Mouse (Mus musculus) MEL (cell line): ENCODE measurements around the gene Nop9. TPM values are rescaled to one million over a fixed set of nuclear protein-coding genes. Genes with fewer than 3 reads are reported as not detected.

Experiments used
- DNase-seq: peaks from one replicate; pipeline ENCODE4 v3.0.0; 2011; ENCODE audit warnings: low read depth, low spot score
- H3K27ac ChIP-seq: 2 replicates; pipeline ENCODE4 v1.5.1; 2012; ENCODE audit warnings: low read depth, mild to moderate bottlenecking, control low read depth, low read length, moderate library complexity; ENCODE audit not compliant: control insufficient read depth
- H3K27me3 ChIP-seq, 2 experiments: fragments of 150-350 bp in 1 of 2; sonication (generic) in 1 of 2; 2 replicates each; pipeline ENCODE4 v1.6.1; 2012; ENCODE audit warnings: low read length in 2 of 2, mild to moderate bottlenecking in 2 of 2, improper control_type of control experiment in 1 of 2, moderate library complexity in 1 of 2; ENCODE audit not compliant: insufficient read depth in 2 of 2, control insufficient read depth in 1 of 2
- H3K36me3 ChIP-seq, 2 experiments: 2 replicates each; pipeline ENCODE4 v1.6.1; 2012 to 2014; ENCODE audit warnings: low read length in 2 of 2, improper control_type of control experiment in 1 of 2, inconsistent platforms in 1 of 2, mild to moderate bottlenecking in 1 of 2; ENCODE audit not compliant: insufficient read depth in 2 of 2, control insufficient read depth in 1 of 2
- H3K4me1 ChIP-seq, 2 experiments: fragments of 150-350 bp in 1 of 2; sonication (generic) in 1 of 2; 2 replicates each; pipeline ENCODE4 v1.6.1; 2012; ENCODE audit warnings: low read length in 2 of 2, improper control_type of control experiment in 1 of 2, mild to moderate bottlenecking in 1 of 2; ENCODE audit not compliant: insufficient read depth in 2 of 2, control insufficient read depth in 1 of 2
- H3K4me3 ChIP-seq, 2 experiments: fragments of 150-350 bp in 1 of 2; sonication (generic) in 1 of 2; 2 replicates each; pipeline ENCODE4 v1.5.1; 2012; ENCODE audit warnings: low read depth in 2 of 2, low read length in 2 of 2, mild to moderate bottlenecking in 2 of 2, moderate library complexity in 2 of 2, control low read depth in 1 of 2, improper control_type of control experiment in 1 of 2; ENCODE audit not compliant: control insufficient read depth in 1 of 2, insufficient read depth in 1 of 2
- H3K79me2 ChIP-seq: 2 replicates; pipeline ENCODE4 v1.6.1; 2012; ENCODE audit warnings: mild to moderate bottlenecking, low read length, moderate library complexity; ENCODE audit not compliant: control insufficient read depth, poor library complexity, insufficient read depth
- H3K9ac ChIP-seq: 2 replicates; pipeline ENCODE4 v1.6.1; 2012; ENCODE audit warnings: low read depth, mild to moderate bottlenecking, control low read depth, low read length, moderate library complexity; ENCODE audit not compliant: control insufficient read depth, poor library complexity, severe bottlenecking
- H3K9me3 ChIP-seq: fragments of 150-350 bp; sonication (generic); replicated peaks from 2 replicates; pipeline ENCODE4 v1.6.1; 2012; ENCODE audit warnings: mild to moderate bottlenecking, low read length, improper control_type of control experiment, moderate library complexity; ENCODE audit not compliant: insufficient read depth
- CTCF ChIP-seq, 3 experiments: IDR thresholded peaks in 2 of 3; conservative IDR thresholded peaks in 1 of 3; 2 replicates each; pipeline ENCODE4 v1.5.1; 2011 to 2012; ENCODE audit warnings: low read length in 3 of 3, low read depth in 2 of 3, mild to moderate bottlenecking in 2 of 3, improper control_type of control experiment in 1 of 3, inconsistent platforms in 1 of 3, mixed read lengths in 1 of 3, moderate library complexity in 1 of 3; ENCODE audit not compliant: control insufficient read depth in 1 of 3, insufficient read depth in 1 of 3, poor library complexity in 1 of 3, severe bottlenecking in 1 of 3
- ELF1 ChIP-seq: IDR thresholded peaks from 2 replicates; pipeline ENCODE4 v1.6.1; 2014; ENCODE audit warnings: low read depth, mild to moderate bottlenecking, inconsistent platforms, low read length, improper control_type of control experiment, moderate library complexity
- ETS1 ChIP-seq: IDR thresholded peaks from 2 replicates; pipeline ENCODE4 v1.6.1; 2012; ENCODE audit warnings: low read depth, mild to moderate bottlenecking, inconsistent platforms, low read length, improper control_type of control experiment, moderate library complexity
- HCFC1 ChIP-seq: IDR thresholded peaks from 2 replicates; pipeline ENCODE4 v1.6.1; 2012; ENCODE audit warnings: low read depth, mild to moderate bottlenecking, inconsistent platforms, low read length, improper control_type of control experiment, moderate library complexity
- MAX ChIP-seq: IDR thresholded peaks from 2 replicates; pipeline ENCODE4 v1.6.1; 2011; ENCODE audit warnings: low read length, improper control_type of control experiment
- MAZ ChIP-seq: IDR thresholded peaks from 2 replicates; pipeline ENCODE4 v1.6.1; 2012; ENCODE audit warnings: low read depth, mild to moderate bottlenecking, inconsistent platforms, low read length, improper control_type of control experiment
- MEF2A ChIP-seq: IDR thresholded peaks from 2 replicates; pipeline ENCODE4 v1.6.1; 2014; ENCODE audit warnings: low read depth, mild to moderate bottlenecking, inconsistent platforms, low read length, improper control_type of control experiment; ENCODE audit not compliant: poor library complexity, insufficient replicate concordance, severe bottlenecking; ENCODE audit errors: extremely low read depth
- MXI1 ChIP-seq: IDR thresholded peaks from 2 replicates; pipeline ENCODE4 v1.6.1; 2011; ENCODE audit warnings: mild to moderate bottlenecking, low read depth, low read length, improper control_type of control experiment
- MYB ChIP-seq: IDR thresholded peaks from 2 replicates; pipeline ENCODE4 v1.6.1; 2011; ENCODE audit warnings: mild to moderate bottlenecking, low read depth, low read length, improper control_type of control experiment
- MYC ChIP-seq: IDR thresholded peaks from 2 replicates; pipeline ENCODE4 v1.6.1; 2011; ENCODE audit warnings: low read depth, mild to moderate bottlenecking, low read length, improper control_type of control experiment, moderate library complexity
- POLR2A ChIP-seq, 2 experiments: IDR thresholded peaks; 2 replicates each; pipeline ENCODE4 v1.6.1; 2011 to 2012; ENCODE audit warnings: low read length in 2 of 2, mild to moderate bottlenecking in 2 of 2, control low read depth in 1 of 2, improper control_type of control experiment in 1 of 2, low read depth in 1 of 2, moderate library complexity in 1 of 2; ENCODE audit not compliant: control insufficient read depth in 1 of 2, insufficient read depth in 1 of 2, poor library complexity in 1 of 2
- POLR2AphosphoS2 ChIP-seq: IDR thresholded peaks from 2 replicates; pipeline ENCODE4 v1.6.1; 2011; ENCODE audit warnings: low read length, improper control_type of control experiment
- POLR2AphosphoS5 ChIP-seq: IDR thresholded peaks from 2 replicates; pipeline ENCODE4 v1.6.1; 2012; ENCODE audit warnings: low read depth, borderline replicate concordance, mild to moderate bottlenecking, inconsistent platforms, low read length, moderate library complexity, mixed read lengths
- SMC3 ChIP-seq: IDR thresholded peaks from 2 replicates; pipeline ENCODE4 v1.6.1; 2011; ENCODE audit warnings: low read depth, low read length, improper control_type of control experiment
- TAL1 ChIP-seq: IDR thresholded peaks from 2 replicates; pipeline ENCODE4 v1.6.1; 2012; ENCODE audit warnings: mild to moderate bottlenecking, inconsistent platforms, low read length, moderate library complexity, mixed read lengths
- TBP ChIP-seq: IDR thresholded peaks from 2 replicates; pipeline ENCODE4 v1.8.0; 2011; ENCODE audit warnings: low read depth, low read length, improper control_type of control experiment
- TCF12 ChIP-seq: IDR thresholded peaks from 2 replicates; pipeline ENCODE4 v1.6.1; 2014; ENCODE audit warnings: low read depth, mild to moderate bottlenecking, inconsistent platforms, low read length, improper control_type of control experiment, moderate library complexity
- USF1 ChIP-seq: IDR thresholded peaks from 2 replicates; pipeline ENCODE4 v1.6.1; 2014; ENCODE audit warnings: low read depth, mild to moderate bottlenecking, inconsistent platforms, low read length, improper control_type of control experiment, moderate library complexity
- ZC3H11A ChIP-seq: IDR thresholded peaks from 2 replicates; pipeline ENCODE4 v1.6.1; 2012; ENCODE audit warnings: low read depth, mild to moderate bottlenecking, inconsistent platforms, low read length, improper control_type of control experiment
- polyA plus RNA-seq, 2 experiments: library from polyadenylated mRNA; stranded (reverse) in 1 of 2; unstranded in 1 of 2; fragments of >175 nt in 1 of 2; fragments of >200 nt in 1 of 2; gene quantifications; 2 replicates each; pipeline versions ENCODE4 v1.2.1 to v1.2.4; 2012; ENCODE audit warnings: low replicate concordance in 2 of 2, low read depth in 1 of 2; ENCODE audit not compliant: insufficient read length in 2 of 2, insufficient read depth in 1 of 2, missing spikeins in 1 of 2
- total RNA-seq: library from RNA; depleted of rRNA; stranded (reverse); fragments of 300-350 nt; gene quantifications from 2 replicates; pipeline ENCODE4 v1.2.3, GENCODE M21; 2012

Gene Nop9
- total and polyA plus RNA-seq, 3 experiments = 47.8 to 112 TPM; not detected in 1

DNA sequence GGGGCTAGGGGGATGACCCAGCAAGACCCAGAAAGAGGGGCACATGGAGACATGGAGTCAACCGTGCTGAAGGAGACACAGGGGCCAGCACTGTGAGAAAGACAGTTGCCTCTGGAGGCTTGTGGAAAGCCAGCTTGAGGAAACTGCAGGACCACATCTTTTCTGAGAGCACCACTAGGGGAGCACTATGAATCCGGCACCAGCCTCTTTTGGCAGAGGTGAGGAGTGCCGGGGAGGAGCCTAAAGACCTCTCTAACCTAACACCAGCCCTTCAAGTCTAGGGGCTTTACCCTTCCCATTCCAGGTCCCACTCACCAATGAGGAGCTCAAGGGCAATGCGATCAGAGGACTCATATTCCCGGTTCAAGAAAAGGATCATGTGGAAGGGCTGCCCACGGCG lies 33.7 kb upstream of the Nop9 start:
- H3K4me1 ChIP-seq = peaks cover 5 to 6% of the 10 kb centered on the region in 2 experiments
- H3K79me2 ChIP-seq = no peaks in the 10 kb centered on the region
- peak; percentile 59 for DNase-seq
- TF ChIP-seq CTCF (IDR thresholded peaks at IDR 0.05 in 2 of 3, conservative IDR thresholded peaks at IDR 0.05 in 1 of 3; ENCODE audit: control insufficient read depth in 1 of 3, insufficient read depth in 1 of 3, low read depth in 2 of 3, low read length in 3 of 3, poor library complexity in 1 of 3, severe bottlenecking in 1 of 3) (peak; percentile 12 to 36 (median 30); a peak in 4 of 6 replicates), MXI1 (no peak), TAL1 (no peak), MAZ (no peak)
- TF ChIP-seq, all 39 proteins: peak for 1
- Histone ChIP-seq H3K4me3 (0 out of 4 replicates have a peak overlapping the region, but pooled peaks of 1 of the 2 experiments have one; percentile 4), H3K9me3 (no peaks in the 10 kb centered on the region), H3K27ac (no peak overlapping the region), H3K27me3 (no peaks in the 10 kb centered on the region), H3K9ac (no peak overlapping the region), H3K36me3 (peaks cover 0 to 6% of the 10 kb centered on the region in 2 experiments; a peak in 2 of 4 replicates)

- DNase-seq = peak; percentile 89
- Histone ChIP-seq H3K4me3 (peak overlapping the region; percentile 61 to 65), H3K27me3 (no peaks in the 10 kb centered on the region), H3K36me3 (peaks cover 0 to 6% of the 10 kb centered on the region in 2 experiments; a peak in 1 of 4 replicates), H3K9me3 (no peaks in the 10 kb centered on the region), H3K9ac (peak overlapping the region; percentile 69), H3K4me1 (peaks cover 4 to 5% of the 10 kb centered on the region in 2 experiments), H3K79me2 (no peaks in the 10 kb centered on the region), H3K27ac (no peak overlapping the region)
- TF ChIP-seq MAZ (peak; percentile 66; the same call in 1 of the 2 replicates), TBP (0 out of 2 replicates have a peak, but pooled peaks have one; percentile 10), POLR2A (IDR thresholded peaks at IDR 0.05; ENCODE audit: control insufficient read depth in 1 of 2, insufficient read depth in 1 of 2, low read depth in 1 of 2, low read length in 2 of 2, poor library complexity in 1 of 2) (0 out of 4 replicates have a peak, but pooled peaks have one; percentile 28 to 35), HCFC1 (peak; percentile 22), MYB (no peak)
Measured at GRCm38 (mm10) chr14:55713007-55713728, 32.3 kb upstream of the Nop9 start.

DNA sequence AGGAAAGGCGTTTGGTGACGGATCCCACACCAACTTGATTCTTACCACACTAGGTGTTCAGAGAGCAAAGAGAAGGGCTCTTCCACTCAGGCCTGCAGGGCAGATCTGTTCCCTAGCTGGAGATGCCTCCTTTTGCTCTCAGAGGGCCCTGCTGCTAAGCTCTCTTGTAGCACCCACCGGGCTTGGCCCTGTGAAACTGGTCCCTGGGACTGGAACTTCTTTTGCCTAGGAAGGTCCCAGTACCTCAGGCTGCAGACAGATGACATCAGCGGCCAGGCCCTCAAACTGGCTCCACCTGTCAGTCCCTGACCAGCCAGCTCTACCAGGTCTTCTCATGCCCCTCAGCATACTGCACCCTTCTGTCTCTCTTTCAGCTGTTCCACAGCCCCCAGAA lies 31.8 kb upstream of the Nop9 start, which contains the start of gene Tgm1:
TSS of gene Tgm1 (minus strand) at position 198 of the 394 bp plus-strand sequence.
- no peaks in the 10 kb centered on the region for H3K27me3 ChIP-seq
- peak within 1 kb of the TSS; percentile 61 to 65 for H3K4me3 ChIP-seq
- no peaks in the 10 kb centered on the region for H3K9me3 ChIP-seq
- no peak for DNase-seq
- peak within 1 kb of the TSS; percentile 69 for H3K9ac ChIP-seq
- H3K36me3 ChIP-seq = peaks cover 0 to 6% of the 10 kb centered on the region in 2 experiments; a peak in 1 of 4 replicates
- no peak within 1 kb of the TSS for H3K27ac ChIP-seq
- TF ChIP-seq POLR2AphosphoS5 = no peak
- TF ChIP-seq POLR2AphosphoS2 = no peak
- TF ChIP-seq POLR2A (IDR thresholded peaks at IDR 0.05; ENCODE audit: control insufficient read depth in 1 of 2, insufficient read depth in 1 of 2, low read depth in 1 of 2, low read length in 2 of 2, poor library complexity in 1 of 2) = no peak
- TF ChIP-seq MYC = no peak
- TF ChIP-seq MEF2A = no peak
- no peak for TF ChIP-seq ETS1
- no peak for TF ChIP-seq MXI1
- TF ChIP-seq SMC3 = no peak
- no peak for TF ChIP-seq MAX
- no peak for TF ChIP-seq ZC3H11A
- no peak for TF ChIP-seq ELF1
- TF ChIP-seq USF1 = no peak
- no peak for TF ChIP-seq TCF12
- peaks cover 4 to 5% of the 10 kb centered on the region in 2 experiments for H3K4me1 ChIP-seq
- H3K79me2 ChIP-seq = no peaks in the 10 kb centered on the region
